Mouse (Mus musculus) G1E (cell line): ENCODE results near the gene Fbxw2. TPM values are rescaled to one million over a fixed set of nuclear protein-coding genes. Genes with fewer than 3 reads are reported as not detected.
A peak's percentile ranks its signal among the peaks of the same experiment; 100 is the strongest.

Experiments used
- ATAC-seq: 2 replicates; pipeline ENCODE4 v1.8.0; 2016; ENCODE audit warnings: mild to moderate bottlenecking; ENCODE audit not compliant: insufficient number of reproducible peaks, poor library complexity, low FRiP score, severe bottlenecking; ENCODE audit errors: extremely low read depth
- DNase-seq: peaks from one replicate; pipeline ENCODE4 v3.0.0; 2012; ENCODE audit warnings: low spot score
- H3K27me3 ChIP-seq: 2 replicates; pipeline ENCODE4 v1.6.1; 2012; ENCODE audit warnings: mild to moderate bottlenecking, low read length, inconsistent platforms; ENCODE audit not compliant: insufficient read depth
- H3K36me3 ChIP-seq: replicated peaks from 2 replicates; pipeline ENCODE3; 2012; ENCODE audit warnings: mild to moderate bottlenecking, inconsistent platforms
- H3K4me1 ChIP-seq: 2 replicates; pipeline ENCODE4 v1.6.1; 2012; ENCODE audit warnings: low read depth, low read length, inconsistent platforms, mixed read lengths; ENCODE audit not compliant: insufficient read depth
- H3K4me3 ChIP-seq: 2 replicates; pipeline ENCODE4 v1.5.1; 2012; ENCODE audit warnings: low read depth, mild to moderate bottlenecking, inconsistent platforms, low read length, moderate library complexity, mixed read lengths
- H3K9me3 ChIP-seq: replicated peaks from 2 replicates; pipeline ENCODE4 v1.6.1; 2012; ENCODE audit warnings: inconsistent platforms
- CTCF ChIP-seq: IDR thresholded peaks from 2 replicates; pipeline ENCODE4 v1.5.1; 2012; ENCODE audit warnings: low read depth, low read length, inconsistent platforms, mixed read lengths
- GATA1 ChIP-seq: IDR thresholded peaks from 2 replicates; pipeline ENCODE4 v1.6.1; 2012; ENCODE audit warnings: borderline replicate concordance, low read length, inconsistent platforms, mixed read lengths
- GATA2 ChIP-seq: IDR thresholded peaks from 2 replicates; pipeline ENCODE4 v1.6.1; 2012; ENCODE audit warnings: low read depth, low read length, inconsistent platforms, borderline replicate concordance
- POLR2AphosphoS5 ChIP-seq: IDR thresholded peaks from 2 replicates; pipeline ENCODE4 v1.6.1; 2012; ENCODE audit warnings: low read depth, low read length, inconsistent platforms; ENCODE audit not compliant: insufficient replicate concordance
- TAL1 ChIP-seq: conservative IDR thresholded peaks from 2 replicates; pipeline ENCODE4 v1.6.1; 2012; ENCODE audit warnings: low read depth, low read length, inconsistent platforms, mixed read lengths
- polyA plus RNA-seq: library from polyadenylated mRNA; stranded (reverse); fragments of >175 nt; gene quantifications from 2 replicates; pipeline ENCODE4 v1.2.3, GENCODE M21; 2012
- total RNA-seq, 2 experiments: library from RNA; stranded (forward) in 1 of 2; stranded (reverse) in 1 of 2; fragments of 200-1000 nt in 1 of 2; fragments of >200 nt in 1 of 2; fragmentation: Nextera tagmentation in 1 of 2; gene quantifications; 2 replicates each; pipeline ENCODE4 v1.2.3; 2014 to 2017

Fbxw2 gene
- total and polyA plus RNA-seq, 3 experiments: 26.1 to 99.5 (median 74.7) TPM

- Histone ChIP-seq H3K9me3 (no peaks in the 10 kb centered on the region), H3K4me1 (peaks cover 50% of the 10 kb centered on the region), H3K4me3 (no peak overlapping the region), H3K27me3 (no peaks in the 10 kb centered on the region), H3K36me3 (peaks cover 89% of the 10 kb centered on the region)
- DNase-seq (no peak), ATAC-seq (no peak)
- TF ChIP-seq POLR2AphosphoS5 (no peak), GATA2 (no peak)
Measured at GRCm38 (mm10) chr2:34777237-34777868, 48.8 kb downstream of the Fbxw2 start.

GRCm38 (mm10) chr2:34774493-34774892 lies 51.6 kb downstream of the Fbxw2 start:
- Histone ChIP-seq H3K4me1 (peaks cover 47% of the 10 kb centered on the region), H3K36me3 (peaks cover 73% of the 10 kb centered on the region), H3K27me3 (no peaks in the 10 kb centered on the region), H3K9me3 (no peaks in the 10 kb centered on the region), H3K4me3 (peak overlapping the region; percentile 98; the same call in 1 of the 2 replicates)
- DNase-seq: no peak
- no peak for ATAC-seq
- TF ChIP-seq GATA2: no peak
- TF ChIP-seq GATA1: no peak
- no peak for TF ChIP-seq TAL1
- no peak for TF ChIP-seq POLR2AphosphoS5
- no peak for TF ChIP-seq CTCF

- peaks cover 71% of the 10 kb centered on the region for H3K36me3 ChIP-seq
- TF ChIP-seq GATA2: no peak
- TF ChIP-seq TAL1: no peak
- no peak for TF ChIP-seq POLR2AphosphoS5
- no peak for TF ChIP-seq GATA1
- no peak for TF ChIP-seq CTCF
- ATAC-seq: no peak
- DNase-seq: no peak
- peaks cover 47% of the 10 kb centered on the region for H3K4me1 ChIP-seq
- H3K4me3 ChIP-seq: peak overlapping the region; percentile 98; the same call in 1 of the 2 replicates
- H3K9me3 ChIP-seq: no peaks in the 10 kb centered on the region
- H3K27me3 ChIP-seq: no peaks in the 10 kb centered on the region
Measured at GRCm38 (mm10) chr2:34773673-34774072, 52.4 kb downstream of the Fbxw2 start.

- Histone ChIP-seq H3K4me1 (peaks cover 46% of the 10 kb centered on the region), H3K36me3 (peaks cover 62% of the 10 kb centered on the region), H3K27me3 (no peaks in the 10 kb centered on the region), H3K9me3 (no peaks in the 10 kb centered on the region), H3K4me3 (peak overlapping the region; percentile 98)
- ATAC-seq: no peak
- DNase-seq: peak; percentile 40
- TF ChIP-seq GATA1 (no peak), POLR2AphosphoS5 (peak; percentile 83)
Measured at GRCm38 (mm10) chr2:34772252-34773235, 53.6 kb downstream of the Fbxw2 start.

GRCm38 (mm10) chr2:34771368-34772226 lies 54.5 kb downstream of the Fbxw2 start, which contains the start of gene Hspa5:
TSS of gene Hspa5 (plus strand) at chr2:34771970.
- Histone ChIP-seq H3K4me3 (peak within 1 kb of the TSS; percentile 98), H3K9me3 (no peaks in the 10 kb centered on the region), H3K36me3 (peaks cover 54% of the 10 kb centered on the region), H3K27me3 (no peaks in the 10 kb centered on the region), H3K4me1 (peaks cover 37% of the 10 kb centered on the region)
- ATAC-seq (peak; percentile 97), DNase-seq (peak; percentile 99)
- TF ChIP-seq CTCF: no peak
- peak; percentile 99 for TF ChIP-seq POLR2AphosphoS5

- TF ChIP-seq CTCF (no peak), TAL1 (no peak), POLR2AphosphoS5 (no peak), GATA1 (no peak), GATA2 (no peak)
- Histone ChIP-seq H3K36me3 (peaks cover 48% of the 10 kb centered on the region), H3K9me3 (no peaks in the 10 kb centered on the region), H3K4me3 (peak overlapping the region; percentile 98), H3K4me1 (peaks cover 33% of the 10 kb centered on the region), H3K27me3 (no peaks in the 10 kb centered on the region)
- DNase-seq (no peak), ATAC-seq (no peak)
Measured at GRCm38 (mm10) chr2:34770951-34771350, 55.2 kb downstream of the Fbxw2 start.
